Mouse (Mus musculus) embryonic fibroblast, embryonic 13.5 days (primary cell): ENCODE measurements around the gene Kcnh4. TPM values are rescaled to one million over a fixed set of nuclear protein-coding genes. Genes with fewer than 3 reads are reported as not detected.

Experiments used
- H3K27ac ChIP-seq: 2 replicates; pipeline ENCODE4 v1.5.1; 2012; ENCODE audit warnings: low read length, control low read depth, inconsistent platforms; ENCODE audit not compliant: insufficient read depth
- H3K4me1 ChIP-seq: 2 replicates; pipeline ENCODE4 v1.6.1; 2011; ENCODE audit warnings: low read length; ENCODE audit not compliant: control insufficient read depth, insufficient read depth
- H3K4me3 ChIP-seq: 2 replicates; pipeline ENCODE4 v1.5.1; 2011; ENCODE audit warnings: mild to moderate bottlenecking, control low read depth, low read length; ENCODE audit not compliant: insufficient read depth
- CTCF ChIP-seq: IDR thresholded peaks from 2 replicates; pipeline ENCODE4 v1.5.1; 2011; ENCODE audit warnings: mild to moderate bottlenecking, control low read depth, low read length, moderate library complexity, borderline replicate concordance; ENCODE audit not compliant: insufficient read depth
- POLR2A ChIP-seq: IDR thresholded peaks from 2 replicates; pipeline ENCODE4 v1.6.1; 2011; ENCODE audit warnings: low read depth, mild to moderate bottlenecking, control low read depth, low read length, moderate library complexity
- polyA plus RNA-seq: library from polyadenylated mRNA; stranded (reverse); fragments of >200 nt; gene quantifications from 2 replicates; pipeline ENCODE4 v1.2.4, GENCODE M21; 2011; ENCODE audit warnings: low read depth; ENCODE audit not compliant: missing spikeins, insufficient read length

Kcnh4 gene
- polyA plus RNA-seq, 1 experiment: not detected

DNA sequence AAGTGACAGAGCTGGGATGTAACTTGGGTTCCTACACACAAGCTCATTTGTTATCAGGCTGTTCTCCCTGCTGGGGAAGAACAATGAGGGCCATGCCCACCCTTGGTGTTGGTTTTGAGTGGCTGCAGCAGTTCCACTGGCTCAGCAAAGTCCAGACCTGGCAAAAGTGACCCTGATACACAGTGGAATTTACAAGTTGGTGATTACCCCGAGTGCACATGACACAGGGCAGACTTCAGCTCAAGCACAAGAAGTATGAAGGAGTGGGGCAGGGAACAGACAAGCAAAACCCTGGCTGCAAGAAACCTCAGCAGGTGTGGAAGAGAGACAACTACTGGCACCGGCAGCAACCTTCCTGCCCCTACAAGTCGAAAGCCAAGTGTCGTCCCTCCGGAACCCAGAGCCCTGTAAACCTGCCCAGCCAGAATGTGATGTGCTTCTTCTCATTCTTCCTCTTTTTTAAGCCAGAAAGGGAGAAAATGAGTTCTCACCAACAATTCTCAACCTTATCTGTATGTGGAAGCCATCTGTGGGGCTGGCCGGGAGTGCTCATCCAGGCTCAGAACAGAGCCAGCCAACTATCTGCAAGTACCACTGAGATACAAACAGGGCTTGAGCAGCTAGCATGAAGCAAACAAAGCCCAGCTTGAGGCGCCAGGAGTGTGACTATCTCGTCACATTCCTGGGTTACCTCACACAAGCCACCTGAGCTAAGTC is 37.8 kb downstream of the Kcnh4 start:
- Histone ChIP-seq H3K4me1 (peaks cover 25% of the 10 kb centered on the region), H3K4me3 (no peak overlapping the region), H3K27ac (peak overlapping the region; percentile 79)
- TF ChIP-seq CTCF (no peak), POLR2A (no peak)

DNA sequence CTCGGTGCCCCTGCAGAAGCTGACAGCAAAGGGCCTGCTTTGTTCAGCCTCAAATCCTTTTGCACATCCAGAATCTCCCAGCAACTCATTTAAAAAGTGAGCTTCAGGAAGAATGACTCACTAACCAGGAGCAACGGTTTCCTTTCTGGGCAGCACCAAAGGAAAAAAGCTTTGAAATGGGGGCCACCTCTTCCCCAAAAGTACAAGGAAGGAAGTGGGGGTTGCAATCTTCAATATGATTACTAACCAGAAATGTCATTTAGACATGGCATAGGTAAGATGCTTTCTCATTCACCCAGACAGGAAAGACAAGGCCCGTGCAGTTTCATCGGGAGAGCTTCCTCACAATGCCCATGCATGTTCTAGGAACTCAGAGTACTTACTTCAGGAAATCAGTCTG is 38.5 kb downstream of the Kcnh4 start:
- Histone ChIP-seq H3K27ac (peak overlapping the region; percentile 79), H3K4me1 (peaks cover 25% of the 10 kb centered on the region), H3K4me3 (no peak overlapping the region)
- TF ChIP-seq POLR2A (no peak), CTCF (no peak)

GRCm38 (mm10) chr11:100720345-100720744 is 39.4 kb downstream of the Kcnh4 start:
- TF ChIP-seq POLR2A (no peak), CTCF (no peak)
- Histone ChIP-seq H3K4me1 (peaks cover 24% of the 10 kb centered on the region), H3K4me3 (no peak overlapping the region), H3K27ac (peak overlapping the region; percentile 79)

- no peak overlapping the region for H3K27ac ChIP-seq
- H3K4me3 ChIP-seq: no peak overlapping the region
- H3K4me1 ChIP-seq: peaks cover 20% of the 10 kb centered on the region
- no peak for TF ChIP-seq POLR2A
- no peak for TF ChIP-seq CTCF
Observed at GRCm38 (mm10) chr11:100719893-100720292, 39.8 kb downstream of the Kcnh4 start.

DNA sequence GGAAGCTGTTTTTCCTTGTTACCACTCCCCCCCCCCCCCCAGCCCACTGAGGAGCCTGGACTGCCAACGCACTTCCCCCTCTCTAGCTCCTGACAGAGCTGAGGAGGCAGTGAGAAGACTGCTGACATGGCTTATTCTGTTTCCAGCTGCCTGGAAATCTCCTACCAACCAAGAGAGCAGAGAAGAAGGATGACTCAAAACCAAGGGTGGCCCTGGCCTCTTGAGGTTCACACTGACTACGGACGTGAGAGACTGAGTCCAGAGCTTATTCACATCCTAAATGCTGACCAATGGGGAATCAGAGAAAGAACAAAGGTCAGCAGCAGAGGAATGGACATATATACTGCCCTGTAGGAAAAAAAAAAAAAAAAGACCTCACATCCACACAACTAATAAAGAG is 40.4 kb downstream of the Kcnh4 start:
- Histone ChIP-seq H3K4me1 (peaks cover 21% of the 10 kb centered on the region), H3K27ac (no peak overlapping the region), H3K4me3 (no peak overlapping the region)
- TF ChIP-seq POLR2A: no peak
- TF ChIP-seq CTCF: no peak

GRCm38 (mm10) chr11:100718866-100719265 is 40.9 kb downstream of the Kcnh4 start:
- H3K4me1 ChIP-seq: peaks cover 23% of the 10 kb centered on the region
- no peak overlapping the region for H3K27ac ChIP-seq
- TF ChIP-seq CTCF: no peak
- no peak for TF ChIP-seq POLR2A
- H3K4me3 ChIP-seq: no peak overlapping the region

DNA sequence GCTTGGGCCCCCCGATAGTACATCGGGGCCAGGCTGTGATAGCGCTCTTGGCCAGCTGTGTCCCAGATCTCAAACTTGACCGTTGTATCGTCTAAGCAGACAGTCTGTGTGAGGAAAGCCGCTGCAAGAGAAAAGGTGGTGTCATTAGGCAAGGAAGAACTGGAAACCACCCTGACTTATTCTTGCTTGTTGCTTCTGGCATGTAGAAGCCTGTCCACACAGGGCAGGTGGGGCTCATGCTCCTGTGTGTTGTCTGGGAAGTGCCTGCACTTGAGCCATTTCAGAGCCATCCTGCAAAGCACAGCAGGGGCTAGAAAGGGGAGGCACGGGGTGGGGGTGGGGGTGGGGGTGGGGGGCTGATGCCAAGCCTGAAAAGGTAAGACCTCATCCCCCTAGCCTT is 41.3 kb downstream of the Kcnh4 start:
- TF ChIP-seq POLR2A: no peak
- TF ChIP-seq CTCF: no peak
- Histone ChIP-seq H3K4me3 (no peak overlapping the region), H3K4me1 (peaks cover 23% of the 10 kb centered on the region), H3K27ac (no peak overlapping the region)

GRCm38 (mm10) chr11:100716649-100717048 is 43.1 kb downstream of the Kcnh4 start:
- Histone ChIP-seq H3K4me3 (no peak overlapping the region), H3K4me1 (peaks cover 20% of the 10 kb centered on the region), H3K27ac (no peak overlapping the region)
- TF ChIP-seq POLR2A (no peak), CTCF (no peak)

GRCm38 (mm10) chr11:100714948-100715347 is 44.8 kb downstream of the Kcnh4 start:
- no peak for TF ChIP-seq CTCF
- no peak for TF ChIP-seq POLR2A
- H3K4me1 ChIP-seq: peaks cover 14% of the 10 kb centered on the region; the same call in 1 of the 2 replicates
- H3K4me3 ChIP-seq: no peak overlapping the region
- no peak overlapping the region for H3K27ac ChIP-seq

GRCm38 (mm10) chr11:100714534-100714915 is 45.2 kb downstream of the Kcnh4 start:
- H3K4me1 ChIP-seq: peaks cover 11% of the 10 kb centered on the region; the same call in 1 of the 2 replicates
- H3K4me3 ChIP-seq: no peak overlapping the region
- H3K27ac ChIP-seq: peak overlapping the region; percentile 10; the same call in 1 of the 2 replicates
- TF ChIP-seq CTCF (peak; percentile 76; the same call in 1 of the 2 replicates), POLR2A (no peak)
